Mouse (Mus musculus) forebrain, embryonic 15.5 days (tissue): Measurements from ENCODE around the gene Tor3a. TPM values are rescaled to one million over a fixed set of nuclear protein-coding genes. Genes with fewer than 3 reads are reported as not detected.

Experiments used
- ATAC-seq: fragments of 200-750 bp; cut with Nextera tagmentation; replicated peaks from 2 replicates; pipeline ENCODE4 v1.8.0; 2017; ENCODE audit warnings: mild to moderate bottlenecking, moderate TSS enrichment, moderate library complexity
- H3K27ac ChIP-seq: fragments of 300-500 bp; sonication (generic); replicated peaks from 2 replicates; pipeline ENCODE4 v1.5.1; 2015; ENCODE audit warnings: mild to moderate bottlenecking, inconsistent platforms
- H3K27me3 ChIP-seq: fragments of 300-500 bp; sonication (generic); 2 replicates; pipeline ENCODE4 v1.6.1; 2015; ENCODE audit warnings: inconsistent platforms
- H3K36me3 ChIP-seq: fragments of 300-500 bp; sonication (generic); 2 replicates; pipeline ENCODE4 v1.6.1; 2015; ENCODE audit warnings: mild to moderate bottlenecking, inconsistent platforms
- H3K4me1 ChIP-seq: fragments of 300-500 bp; sonication (generic); 2 replicates; pipeline ENCODE4 v1.6.1; 2015; ENCODE audit warnings: inconsistent platforms
- H3K4me2 ChIP-seq: fragments of 300-500 bp; sonication (generic); replicated peaks from 2 replicates; pipeline ENCODE4 v1.6.1; 2015; ENCODE audit warnings: mild to moderate bottlenecking, inconsistent platforms
- H3K4me3 ChIP-seq: fragments of 300-500 bp; sonication (generic); 2 replicates; pipeline ENCODE4 v1.5.1; 2015; ENCODE audit warnings: mild to moderate bottlenecking, inconsistent platforms
- H3K9ac ChIP-seq: fragments of 300-500 bp; sonication (generic); replicated peaks from 2 replicates; pipeline ENCODE4 v1.6.1; 2015; ENCODE audit warnings: mild to moderate bottlenecking, inconsistent platforms
- H3K9me3 ChIP-seq: fragments of 300-500 bp; sonication (generic); 2 replicates; pipeline ENCODE4 v1.6.1; 2016; ENCODE audit warnings: inconsistent platforms
- WGBS: fragments of 180-500 bp; shearing (Covaris S2); methylation state at CpG from one replicate; pipeline ENCODE4 v1.1.7; 2015; ENCODE audit warnings: mixed read lengths; 5-methylcytosine and 5-hydroxymethylcytosine counted together
- polyA plus RNA-seq: library from polyadenylated mRNA; unstranded; fragments of >200 nt; fragmentation: Nextera tagmentation; extraction: Ambion mirVana; gene quantifications from 2 replicates; pipeline ENCODE4 v1.2.1, GENCODE M21; 2015

Gene Tor3a
- polyA plus RNA-seq, 1 experiment from 2014 or later, result 4.0 TPM

GRCm38 (mm10) chr1:156620292-156620909, 53.8 kb downstream of the Tor3a start:
- no peak overlapping the region for H3K9ac ChIP-seq
- H3K27me3 ChIP-seq, result no peaks in the 10 kb centered on the region
- H3K4me1 ChIP-seq, result peaks cover 16% of the 10 kb centered on the region
- no peak overlapping the region for H3K4me2 ChIP-seq
- no peak for ATAC-seq
- WGBS, result 71% methylated on average over 4 of the region's 4 CpGs
- peaks cover 5% of the 10 kb centered on the region; the same call in 1 of the 2 replicates for H3K36me3 ChIP-seq
- no peak overlapping the region for H3K4me3 ChIP-seq
- H3K27ac ChIP-seq, result no peak overlapping the region
- H3K9me3 ChIP-seq, result no peaks in the 10 kb centered on the region

- peaks cover 32% of the 10 kb centered on the region for H3K4me1 ChIP-seq
- no peak overlapping the region for H3K4me3 ChIP-seq
- H3K9me3 ChIP-seq, result no peaks in the 10 kb centered on the region
- no peak for ATAC-seq
- H3K9ac ChIP-seq, result no peak overlapping the region
- H3K36me3 ChIP-seq, result no peaks in the 10 kb centered on the region
- H3K4me2 ChIP-seq, result no peak overlapping the region
- no peak overlapping the region for H3K27ac ChIP-seq
- H3K27me3 ChIP-seq, result no peaks in the 10 kb centered on the region
- WGBS, result 58% methylated on average over 4 of the region's 4 CpGs
Measured at GRCm38 (mm10) chr1:156617811-156618210, 56.3 kb downstream of the Tor3a start.

DNA sequence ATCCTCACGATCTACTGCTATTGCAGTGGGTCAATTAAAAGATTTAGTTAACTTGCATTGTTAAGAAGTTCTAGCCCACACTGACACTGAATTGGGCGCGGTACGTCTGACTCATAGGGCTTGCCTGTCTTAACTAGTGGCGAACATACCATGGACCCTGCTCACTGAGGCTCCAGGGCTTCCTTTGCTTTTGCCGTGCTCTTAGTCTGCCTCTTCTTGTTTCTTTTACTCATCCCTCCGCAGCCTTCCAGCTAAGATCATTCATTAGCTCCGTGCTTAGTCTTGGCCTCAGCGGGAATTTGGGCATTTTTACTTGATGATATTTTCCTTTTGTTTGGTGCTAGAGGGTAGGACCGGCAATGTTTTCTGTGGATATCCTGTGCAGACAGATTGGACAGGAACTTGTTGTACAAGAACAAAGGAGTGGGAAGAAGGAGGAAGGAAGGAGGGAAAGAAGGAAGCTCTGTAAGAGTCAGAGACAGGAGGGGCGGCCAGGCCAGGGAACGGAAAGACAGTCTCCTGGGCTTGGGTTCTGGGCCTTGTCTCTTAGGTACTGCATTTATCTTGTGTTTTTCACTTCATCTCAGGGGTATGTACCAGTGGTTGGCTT, 57.1 kb downstream of the Tor3a start:
- no peak overlapping the region for H3K27ac ChIP-seq
- no peak overlapping the region for H3K4me2 ChIP-seq
- H3K9ac ChIP-seq, result no peak overlapping the region
- peaks cover 32% of the 10 kb centered on the region for H3K4me1 ChIP-seq
- no peak for ATAC-seq
- 33% methylated on average over 12 of the region's 12 CpGs for WGBS
- H3K9me3 ChIP-seq, result no peaks in the 10 kb centered on the region
- no peak overlapping the region for H3K4me3 ChIP-seq
- no peaks in the 10 kb centered on the region for H3K36me3 ChIP-seq
- H3K27me3 ChIP-seq, result no peaks in the 10 kb centered on the region

GRCm38 (mm10) chr1:156615381-156616133, 58.6 kb downstream of the Tor3a start:
- H3K9ac ChIP-seq, result no peak overlapping the region
- no peaks in the 10 kb centered on the region for H3K36me3 ChIP-seq
- no peak overlapping the region; the same call in 1 of the 2 replicates for H3K27ac ChIP-seq
- peaks cover 32% of the 10 kb centered on the region for H3K4me1 ChIP-seq
- no peak overlapping the region for H3K4me2 ChIP-seq
- no peak; the same call in 1 of the 2 replicates for ATAC-seq
- no peaks in the 10 kb centered on the region for H3K27me3 ChIP-seq
- 28% methylated on average over 13 of the region's 13 CpGs for WGBS
- H3K4me3 ChIP-seq, result no peak overlapping the region
- no peaks in the 10 kb centered on the region for H3K9me3 ChIP-seq

- ATAC-seq, result no peak
- Histone ChIP-seq H3K9me3 (no peaks in the 10 kb centered on the region), H3K27me3 (no peaks in the 10 kb centered on the region), H3K36me3 (no peaks in the 10 kb centered on the region), H3K4me2 (no peak overlapping the region), H3K4me1 (peaks cover 32% of the 10 kb centered on the region), H3K9ac (no peak overlapping the region), H3K4me3 (no peak overlapping the region), H3K27ac (no peak overlapping the region)
- WGBS, result 81% methylated on average over 1 of the region's 1 CpGs
Measured at GRCm38 (mm10) chr1:156614710-156615109, 59.4 kb downstream of the Tor3a start.

DNA sequence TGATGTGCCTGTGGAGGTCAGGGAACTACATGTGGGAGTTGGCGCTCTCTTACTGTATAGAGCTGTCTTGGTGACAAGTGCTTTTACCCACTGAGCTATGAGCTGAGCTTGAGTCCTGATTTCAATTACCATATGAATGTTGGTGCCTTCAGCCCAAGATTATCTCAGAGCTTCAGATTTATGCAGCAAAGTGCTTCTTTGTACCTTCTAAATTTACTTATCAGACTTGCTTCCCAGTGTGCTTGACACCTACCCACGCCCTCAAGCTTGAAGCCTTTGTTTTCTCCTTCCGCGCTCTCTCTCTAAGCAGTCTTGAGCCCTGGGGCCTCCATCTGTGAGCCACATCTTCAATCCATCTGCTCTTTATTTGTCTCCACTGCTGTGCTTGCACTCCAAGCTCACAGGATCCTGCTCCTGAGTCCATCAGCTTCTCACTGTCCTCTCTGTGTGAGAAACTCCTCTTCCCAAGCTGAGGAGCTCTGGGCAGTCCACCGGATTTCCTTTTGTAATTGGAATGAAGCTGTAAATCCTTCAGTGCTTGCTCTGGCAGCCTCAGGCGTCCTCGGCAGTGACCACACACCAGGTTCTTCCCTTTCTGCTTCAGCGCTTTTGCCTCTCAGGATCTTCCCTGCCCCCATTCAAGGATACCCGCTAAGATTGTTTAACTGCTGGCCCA, 60.2 kb downstream of the Tor3a start:
- ATAC-seq, result peak; percentile 63
- H3K4me2 ChIP-seq, result peak overlapping the region; percentile 20; the same call in 1 of the 2 replicates
- H3K4me3 ChIP-seq, result no peak overlapping the region
- H3K36me3 ChIP-seq, result no peaks in the 10 kb centered on the region
- WGBS, result 5% methylated on average over 9 of the region's 9 CpGs
- H3K9ac ChIP-seq, result no peak overlapping the region; the same call in 1 of the 2 replicates
- no peaks in the 10 kb centered on the region for H3K9me3 ChIP-seq
- H3K27ac ChIP-seq, result peak overlapping the region; percentile 88
- H3K27me3 ChIP-seq, result no peaks in the 10 kb centered on the region
- H3K4me1 ChIP-seq, result peaks cover 32% of the 10 kb centered on the region

DNA sequence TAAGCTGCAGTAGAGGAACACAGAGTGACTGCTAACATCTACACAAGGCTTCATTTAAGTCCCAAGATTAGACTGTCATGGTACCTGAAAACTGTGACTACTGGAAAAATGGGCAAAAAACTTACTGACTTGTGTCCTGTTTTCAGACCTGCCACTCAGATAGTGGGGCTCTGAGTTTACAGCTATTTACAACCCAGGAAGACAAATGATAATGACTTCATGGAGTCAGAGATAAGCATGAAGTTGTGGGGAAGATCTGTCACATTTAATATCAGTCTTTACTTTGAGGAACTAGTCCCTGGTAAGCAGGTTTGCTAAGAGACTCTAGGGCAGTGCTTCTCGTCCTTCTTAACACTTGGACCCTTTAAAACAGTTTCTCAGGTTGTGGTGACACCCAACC, 63.9 kb downstream of the Tor3a start:
- H3K4me1 ChIP-seq, result peaks cover 14% of the 10 kb centered on the region

DNA sequence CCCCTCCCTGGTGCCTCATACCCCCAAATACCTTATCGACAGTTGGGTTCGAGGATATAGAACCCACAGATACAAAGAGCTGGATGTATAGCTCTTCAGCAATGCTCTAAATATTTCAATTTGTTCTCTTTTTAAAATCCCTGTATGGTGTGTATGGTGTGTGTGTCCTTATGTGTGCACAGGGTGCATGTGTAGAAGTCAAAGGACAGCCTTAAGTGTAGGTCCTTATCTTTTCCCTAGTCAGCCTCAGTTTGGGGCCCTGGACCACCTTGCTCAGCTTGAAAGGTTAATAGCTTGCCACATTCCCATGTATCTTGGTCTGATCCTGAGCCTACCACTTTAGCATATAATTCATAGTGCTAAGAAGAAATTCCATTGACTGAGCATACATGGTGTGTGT, 65.7 kb downstream of the Tor3a start:
- H3K4me3 ChIP-seq, result no peak overlapping the region
- no peaks in the 10 kb centered on the region for H3K9me3 ChIP-seq
- no peak for ATAC-seq
- H3K36me3 ChIP-seq, result no peaks in the 10 kb centered on the region
- H3K27me3 ChIP-seq, result no peaks in the 10 kb centered on the region
- no peak overlapping the region for H3K27ac ChIP-seq
- H3K4me2 ChIP-seq, result no peak overlapping the region
- H3K4me1 ChIP-seq, result peaks cover 1% of the 10 kb centered on the region
- no peak overlapping the region for H3K9ac ChIP-seq
- WGBS, result 86% methylated on average over 2 of the region's 2 CpGs

More for the DNA sequence above, 63.9 kb downstream of the Tor3a start:
- Histone ChIP-seq H3K4me3 (no peak overlapping the region), H3K9ac (no peak overlapping the region), H3K9me3 (no peaks in the 10 kb centered on the region), H3K36me3 (no peaks in the 10 kb centered on the region), H3K27ac (no peak overlapping the region), H3K4me2 (no peak overlapping the region), H3K27me3 (no peaks in the 10 kb centered on the region)
- 92% methylated on average over 1 of the region's 1 CpGs for WGBS
- no peak for ATAC-seq

- Histone ChIP-seq H3K9me3 (no peaks in the 10 kb centered on the region), H3K9ac (no peak overlapping the region), H3K27ac (no peak overlapping the region), H3K36me3 (no peaks in the 10 kb centered on the region), H3K4me2 (no peak overlapping the region), H3K4me3 (no peak overlapping the region), H3K4me1 (no peaks in the 10 kb centered on the region), H3K27me3 (no peaks in the 10 kb centered on the region)
- 90% methylated on average over 2 of the region's 2 CpGs for WGBS
- no peak for ATAC-seq
Measured at GRCm38 (mm10) chr1:156605940-156606339, 68.2 kb downstream of the Tor3a start.

DNA sequence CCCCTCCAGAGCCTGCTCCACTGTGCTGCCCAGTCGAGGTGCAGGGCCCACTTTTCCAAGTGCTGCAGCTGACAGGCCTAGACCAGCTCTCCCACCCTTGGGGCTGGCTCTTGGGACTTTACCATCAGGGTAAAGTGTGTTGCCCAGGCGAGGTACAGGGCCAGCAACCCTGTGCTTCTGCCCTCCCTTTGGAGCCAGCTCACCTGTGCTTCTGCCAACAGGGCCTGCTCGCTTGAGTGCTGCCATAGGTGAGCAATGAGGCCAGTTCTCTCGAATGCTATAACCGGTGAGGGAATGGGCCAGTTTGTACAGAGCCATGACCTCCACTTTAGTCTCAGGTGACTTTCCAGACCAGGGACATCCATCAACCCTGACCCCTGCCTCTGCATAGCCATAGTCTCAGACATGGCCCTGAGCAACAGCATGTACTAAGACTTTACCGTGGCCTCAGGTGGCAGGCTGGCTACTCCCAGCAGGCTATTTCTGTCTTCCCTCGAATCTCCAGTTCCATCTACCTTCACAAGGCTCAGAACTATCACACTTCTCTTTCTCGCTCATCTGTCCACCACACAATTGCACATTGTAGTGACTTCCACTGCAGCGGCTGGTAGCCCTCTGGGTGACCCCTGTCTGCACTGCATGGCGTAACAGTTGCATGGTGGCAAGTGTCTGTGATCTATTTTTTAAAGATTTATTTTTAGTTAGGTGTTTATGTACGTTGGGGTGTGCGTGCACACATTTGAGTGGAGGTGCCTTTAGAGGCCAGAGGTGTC, 68.9 kb downstream of the Tor3a start:
- Histone ChIP-seq H3K4me1 (no peaks in the 10 kb centered on the region), H3K4me2 (no peak overlapping the region), H3K27me3 (no peaks in the 10 kb centered on the region), H3K9ac (no peak overlapping the region), H3K4me3 (no peak overlapping the region), H3K27ac (no peak overlapping the region), H3K36me3 (no peaks in the 10 kb centered on the region), H3K9me3 (no peaks in the 10 kb centered on the region)
- WGBS, result 82% methylated on average over 12 of the region's 12 CpGs
- ATAC-seq, result 0 out of 2 replicates have a peak, but pooled peaks have one; percentile 19
